Mouse (Mus musculus) embryonic facial prominence, embryonic 11.5 days (tissue): ENCODE results near the gene Fam243. TPM values are rescaled to one million over a fixed set of nuclear protein-coding genes. Genes with fewer than 3 reads are reported as not detected.

Experiments used
- ATAC-seq: fragments of 200-750 bp; cut with Nextera tagmentation; replicated peaks from 2 replicates; pipeline ENCODE4 v1.8.0; 2017; ENCODE audit warnings: low read depth; ENCODE audit not compliant: insufficient number of reproducible peaks, low FRiP score, low TSS enrichment
- DNase-seq: peaks from one replicate; pipeline ENCODE4 v3.0.0-alpha.2; 2015; ENCODE audit warnings: low spot score
- H3K27ac ChIP-seq: fragments of 300-500 bp; sonication (generic); replicated peaks from 2 replicates; pipeline ENCODE4 v1.5.1; 2014; ENCODE audit warnings: mild to moderate bottlenecking, low read depth, low read length, control low read depth
- H3K27me3 ChIP-seq: fragments of 300-500 bp; sonication (generic); 2 replicates; pipeline ENCODE4 v1.6.1; 2014; ENCODE audit warnings: mild to moderate bottlenecking, low read length, moderate library complexity, mixed read lengths; ENCODE audit not compliant: control insufficient read depth, insufficient read depth
- H3K36me3 ChIP-seq: fragments of 300-500 bp; sonication (generic); replicated peaks from 2 replicates; pipeline ENCODE4 v1.6.1; 2014; ENCODE audit warnings: low read depth, mild to moderate bottlenecking, low read length, moderate library complexity, mixed read lengths; ENCODE audit not compliant: control insufficient read depth, insufficient read depth
- H3K4me1 ChIP-seq: fragments of 300-500 bp; sonication (generic); 2 replicates; pipeline ENCODE4 v1.6.1; 2014; ENCODE audit warnings: low read length, mixed read lengths; ENCODE audit not compliant: control insufficient read depth, insufficient read depth
- H3K4me2 ChIP-seq: fragments of 300-500 bp; sonication (generic); 2 replicates; pipeline ENCODE4 v1.6.1; 2014; ENCODE audit warnings: low read depth, mild to moderate bottlenecking, control low read depth, low read length, moderate library complexity
- H3K4me3 ChIP-seq: fragments of 300-500 bp; sonication (generic); 2 replicates; pipeline ENCODE4 v1.5.1; 2014; ENCODE audit warnings: low read depth, low read length, control low read depth
- H3K9ac ChIP-seq: fragments of 300-500 bp; sonication (generic); replicated peaks from 2 replicates; pipeline ENCODE4 v1.6.1; 2014; ENCODE audit warnings: mild to moderate bottlenecking, control low read depth, low read length
- H3K9me3 ChIP-seq: fragments of 300-500 bp; sonication (generic); replicated peaks from 2 replicates; pipeline ENCODE4 v1.6.1; 2016; ENCODE audit warnings: mild to moderate bottlenecking, low read length, inconsistent platforms, mixed read lengths; ENCODE audit not compliant: control insufficient read depth
- WGBS: fragments of 180-500 bp; shearing (Covaris S2); extraction: QIAGEN DNeasy Blood & Tissue Kit; methylation state at CpG from one replicate; pipeline ENCODE4 v1.1.7; 2014; 5-methylcytosine and 5-hydroxymethylcytosine counted together
- polyA plus RNA-seq: library from polyadenylated mRNA; unstranded; fragments of >200 nt; fragmentation: Nextera tagmentation; extraction: Ambion mirVana; gene quantifications from 2 replicates; pipeline ENCODE4 v1.2.1, GENCODE M21; 2014

The Fam243 gene
- polyA plus RNA-seq, 1 experiment from 2014 or later: 0.07 TPM

DNA sequence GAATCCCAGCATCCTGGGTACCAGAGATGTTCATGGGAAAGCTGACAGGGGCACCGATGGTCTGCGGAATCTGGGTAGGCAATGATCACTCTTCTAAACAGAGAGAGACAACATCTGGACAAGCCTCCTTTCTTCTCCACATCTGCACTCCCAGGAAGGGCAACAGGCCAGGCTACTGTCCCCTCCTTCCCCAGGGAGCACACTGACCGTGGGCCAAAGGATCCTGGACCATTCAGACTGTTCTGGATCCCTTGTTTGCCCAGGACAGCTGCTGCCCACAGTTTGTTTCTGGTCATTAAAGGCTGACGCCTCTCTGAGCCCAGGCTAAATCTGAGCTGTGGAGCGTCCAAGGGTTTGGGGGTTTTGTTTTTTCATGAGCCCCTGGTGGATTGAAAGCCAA, 38.6 kb downstream of the Fam243 start:
- Histone ChIP-seq H3K4me1 (no peaks in the 10 kb centered on the region), H3K9ac (no peak overlapping the region), H3K27ac (no peak overlapping the region), H3K36me3 (no peaks in the 10 kb centered on the region), H3K4me2 (no peak overlapping the region), H3K4me3 (no peak overlapping the region), H3K9me3 (no peaks in the 10 kb centered on the region), H3K27me3 (no peaks in the 10 kb centered on the region)
- no peak for DNase-seq
- ATAC-seq: no peak
- 62% methylated on average over 5 of the region's 5 CpGs for WGBS

DNA sequence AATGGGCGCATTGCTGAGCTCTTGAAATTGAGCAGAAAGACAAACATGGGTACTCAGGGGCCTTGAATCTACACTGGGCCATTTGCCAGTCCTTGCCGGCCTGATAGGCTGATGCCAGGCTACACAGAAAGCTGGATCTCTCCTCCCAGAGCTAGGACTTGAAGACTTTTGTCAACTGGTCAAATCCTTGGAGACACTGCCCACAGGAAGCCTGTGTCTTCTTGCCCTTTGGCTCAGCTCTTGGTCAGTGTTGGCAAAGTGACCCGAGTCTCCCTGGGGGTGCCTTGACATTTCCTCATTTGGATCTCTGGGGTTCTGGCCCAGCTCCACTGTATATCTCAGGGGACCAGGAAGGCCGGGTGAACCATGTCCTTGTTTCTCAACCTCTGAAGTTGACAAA, 45.7 kb downstream of the Fam243 start:
- ATAC-seq: no peak
- no peaks in the 10 kb centered on the region for H3K36me3 ChIP-seq
- no peaks in the 10 kb centered on the region for H3K4me1 ChIP-seq
- WGBS: 78% methylated on average over 4 of the region's 4 CpGs
- no peaks in the 10 kb centered on the region for H3K27me3 ChIP-seq
- H3K4me2 ChIP-seq: no peak overlapping the region
- H3K9ac ChIP-seq: no peak overlapping the region
- no peaks in the 10 kb centered on the region for H3K9me3 ChIP-seq
- DNase-seq: no peak
- H3K27ac ChIP-seq: no peak overlapping the region
- H3K4me3 ChIP-seq: no peak overlapping the region

GRCm38 (mm10) chr16:92274516-92274915, 46.7 kb downstream of the Fam243 start:
- no peak for ATAC-seq
- H3K4me1 ChIP-seq: no peaks in the 10 kb centered on the region
- DNase-seq: no peak
- no peaks in the 10 kb centered on the region for H3K9me3 ChIP-seq
- no peaks in the 10 kb centered on the region for H3K27me3 ChIP-seq
- WGBS: 72% methylated on average over 5 of the region's 5 CpGs
- no peaks in the 10 kb centered on the region for H3K36me3 ChIP-seq
- H3K4me3 ChIP-seq: no peak overlapping the region
- no peak overlapping the region for H3K9ac ChIP-seq
- H3K4me2 ChIP-seq: no peak overlapping the region
- H3K27ac ChIP-seq: no peak overlapping the region

Other genes starting within 250 kb of the Fam243 start
- 1.7 TPM in 1 of 2 replicates, not detected in the other for gene Kcne2, start 29.1 kb downstream of the Fam243 start, polyA plus RNA-seq
- 117 and 134 TPM in 2 replicates for gene Smim11, start 20.2 kb downstream of the Fam243 start, polyA plus RNA-seq
- gene Kcne1, start 38.0 kb upstream of the Fam243 start, polyA plus RNA-seq: 0.34 and 0.35 TPM in 2 replicates
- gene Rcan1, start 149.4 kb upstream of the Fam243 start, polyA plus RNA-seq: 36.6 and 42.0 TPM in 2 replicates
- gene Clic6, start 164.3 kb upstream of the Fam243 start, polyA plus RNA-seq: 1.2 and 1.9 TPM in 2 replicates